Mouse (Mus musculus): ENCODE measurements around the gene Suco. TPM values are rescaled to one million over a fixed set of nuclear protein-coding genes. Genes with fewer than 3 reads are reported as not detected.

The Suco gene
- 9.1 TPM for polyA plus RNA-seq (2014; fragmentation: Illumina TruSeq; extraction: RNeasy Lipid Tissue Mini Kit (QIAGEN cat#74804); ENCODE audit: insufficient read depth, low read depth, low replicate concordance)

DNA sequence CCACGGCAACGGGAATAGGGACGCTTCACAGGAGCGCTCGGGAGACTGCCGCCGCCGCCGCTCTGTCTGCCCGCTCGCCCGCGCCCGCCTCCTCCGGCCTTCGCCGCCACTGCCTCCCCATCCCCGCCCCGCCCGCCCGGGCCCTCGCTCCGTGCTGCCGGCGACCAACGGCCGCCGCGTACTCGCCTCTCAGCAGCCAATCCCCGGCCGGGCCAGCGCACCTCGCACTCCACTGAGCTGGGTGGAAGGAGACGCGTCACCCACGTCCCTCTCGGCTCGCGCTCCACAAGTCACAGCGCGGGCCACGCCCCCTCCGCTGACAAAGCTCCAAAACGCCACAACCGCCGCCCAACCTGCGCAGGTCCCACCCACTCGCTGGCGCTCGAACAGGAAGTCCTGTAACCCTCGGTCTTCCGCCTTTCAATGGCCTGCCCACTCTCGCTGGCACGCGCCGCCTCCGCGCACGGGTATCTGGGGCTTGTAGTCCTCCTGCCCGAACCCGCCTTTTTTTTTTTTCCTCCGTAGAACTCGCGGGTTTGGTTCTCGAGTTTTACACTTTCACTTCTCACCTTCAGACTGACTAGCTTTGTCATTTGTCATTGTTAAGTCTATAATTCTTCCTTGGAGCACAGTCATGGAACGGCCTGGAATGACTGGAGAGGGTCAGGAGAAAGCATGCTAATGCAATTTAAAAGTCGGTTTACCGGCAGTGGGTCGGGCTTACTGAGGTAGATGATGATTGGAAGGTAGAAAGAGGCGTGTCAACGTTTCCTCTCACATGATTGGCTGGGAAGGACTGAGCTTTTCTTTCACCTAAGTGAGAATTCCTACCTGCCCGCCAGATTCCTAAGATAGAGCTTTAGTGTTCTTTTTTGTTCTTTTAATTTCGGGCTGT, at the start of gene Suco:
Suco (minus strand) TSS at position 130 of the 895 bp plus-strand sequence.

DNA sequence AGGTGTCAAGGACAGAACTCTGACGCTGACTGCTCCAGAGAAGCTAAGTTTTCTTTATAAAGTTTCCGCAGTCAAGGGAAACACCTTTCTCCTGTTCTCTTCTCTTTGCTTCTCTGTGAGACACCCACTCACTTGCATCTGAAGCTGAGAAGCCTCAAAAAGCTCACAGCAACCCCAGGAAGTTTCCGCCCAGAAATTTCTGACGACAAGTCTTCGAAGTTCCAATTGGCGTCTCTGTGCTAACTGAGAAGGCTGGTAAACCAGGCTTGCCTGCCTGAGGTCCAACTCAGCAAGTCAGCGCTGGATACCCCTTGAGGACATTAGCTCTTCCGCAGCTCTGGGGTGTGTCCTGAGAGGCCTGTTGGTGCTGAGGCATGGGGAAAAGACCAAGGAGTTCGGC, 88.1 kb downstream of the Suco start, which contains the start of gene Fasl:
Fasl (minus strand) TSS at position 157 of the 400 bp plus-strand sequence.

Other genes with a start within 250 kb of the Suco start
- gene Fasl, start 88.2 kb downstream of the Suco start, polyA plus RNA-seq (2014; fragmentation: Illumina TruSeq; extraction: RNeasy Lipid Tissue Mini Kit (QIAGEN cat#74804); ENCODE audit: insufficient read depth, low read depth, low replicate concordance): 1.4 TPM
- gene Pigc, start 92.5 kb upstream of the Suco start, polyA plus RNA-seq (2014; fragmentation: Illumina TruSeq; extraction: RNeasy Lipid Tissue Mini Kit (QIAGEN cat#74804); ENCODE audit: insufficient read depth, low read depth, low replicate concordance): 19.1 TPM
- gene 4930558K02Rik, start 103.0 kb upstream of the Suco start, polyA plus RNA-seq (2014; fragmentation: Illumina TruSeq; extraction: RNeasy Lipid Tissue Mini Kit (QIAGEN cat#74804); ENCODE audit: insufficient read depth, low read depth, low replicate concordance): not detected

Measured in lung, adult 10 weeks (tissue).